Mouse (Mus musculus) liver, postnatal 0 days (tissue): ENCODE data around the gene Svs1. TPM values are rescaled to one million over a fixed set of nuclear protein-coding genes. Genes with fewer than 3 reads are reported as not detected.
A peak's percentile ranks its signal among the peaks of the same experiment; 100 is the strongest.

Experiments
- ATAC-seq: fragments of 200-750 bp; cut with Nextera tagmentation; 2 replicates; pipeline ENCODE4 v1.8.0; 2017; ENCODE audit warnings: mild to moderate bottlenecking, moderate library complexity
- DNase-seq: peaks from one replicate; pipeline ENCODE4 v3.0.0-alpha.2; 2016
- H3K27ac ChIP-seq: fragments of 300-500 bp; sonication (generic); 2 replicates; pipeline ENCODE4 v1.5.1; 2014; ENCODE audit warnings: antibody characterized with exemption, moderate library complexity, mild to moderate bottlenecking, low read depth
- H3K27me3 ChIP-seq: fragments of 300-500 bp; sonication (generic); 2 replicates; pipeline ENCODE4 v1.6.1; 2014; ENCODE audit warnings: low read length, control low read depth, mixed read lengths; ENCODE audit not compliant: insufficient read depth
- H3K36me3 ChIP-seq: fragments of 300-500 bp; sonication (generic); replicated peaks from 2 replicates; pipeline ENCODE4 v1.6.1; 2014; ENCODE audit warnings: mild to moderate bottlenecking, control low read depth, low read length, moderate library complexity, mixed read lengths; ENCODE audit not compliant: insufficient read depth
- H3K4me1 ChIP-seq: fragments of 300-500 bp; sonication (generic); 2 replicates; pipeline ENCODE4 v1.6.1; 2014; ENCODE audit warnings: antibody characterized with exemption, mild to moderate bottlenecking, control low read depth; ENCODE audit not compliant: insufficient read depth
- H3K4me2 ChIP-seq: fragments of 300-500 bp; sonication (generic); 2 replicates; pipeline ENCODE4 v1.6.1; 2014; ENCODE audit warnings: low read depth, mild to moderate bottlenecking, low read length, moderate library complexity, mixed read lengths
- H3K4me3 ChIP-seq: fragments of 300-500 bp; sonication (generic); 2 replicates; pipeline ENCODE4 v1.5.1; 2014; ENCODE audit warnings: low read depth, low read length
- H3K9ac ChIP-seq: fragments of 300-500 bp; sonication (generic); replicated peaks from 2 replicates; pipeline ENCODE4 v1.6.1; 2014; ENCODE audit warnings: mild to moderate bottlenecking, moderate library complexity
- H3K9me3 ChIP-seq: fragments of 300-500 bp; sonication (generic); 2 replicates; pipeline ENCODE4 v1.6.1; 2016; ENCODE audit warnings: mild to moderate bottlenecking, control low read depth, low read length, mixed read lengths
- CTCF ChIP-seq: sonication (generic); IDR thresholded peaks from 2 replicates; pipeline ENCODE4 v1.5.1; 2016; ENCODE audit warnings: antibody characterized with exemption, low read depth
- EP300 ChIP-seq: IDR thresholded peaks from 2 replicates; pipeline ENCODE4 v1.6.1; 2016; ENCODE audit warnings: antibody characterized with exemption, low read depth, mild to moderate bottlenecking
- WGBS: fragments of 180-500 bp; shearing (Covaris S2); extraction: QIAGEN DNeasy Blood & Tissue Kit; methylation state at CpG from one replicate; pipeline ENCODE4 v1.1.7; 2014; ENCODE audit not compliant: insufficient replicate concordance; 5-methylcytosine and 5-hydroxymethylcytosine counted together
- polyA plus RNA-seq: library from polyadenylated mRNA; unstranded; fragments of >200 nt; fragmentation: Nextera tagmentation; extraction: Ambion mirVana; gene quantifications from 2 replicates; pipeline ENCODE4 v1.2.1, GENCODE M21; 2015

Gene Svs1
- polyA plus RNA-seq, 1 experiment from 2014 or later: not detected

GRCm38 (mm10) chr6:49037268-49037662 lies 50.6 kb downstream of the Svs1 start:
- 62% methylated on average over 12 of the region's 12 CpGs for WGBS
- 0 out of 2 replicates have a peak overlapping the region, but pooled peaks have one; percentile 58 for H3K4me2 ChIP-seq
- no peak overlapping the region for H3K9ac ChIP-seq
- H3K4me3 ChIP-seq: no peak overlapping the region
- 0 out of 2 replicates have a peak, but pooled peaks cover 8% of the 10 kb centered on the region for H3K27me3 ChIP-seq
- DNase-seq (no peak), ATAC-seq (no peak)
- H3K4me1 ChIP-seq: peaks cover 6% of the 10 kb centered on the region; the same call in 1 of the 2 replicates
- no peak overlapping the region for H3K27ac ChIP-seq
- no peaks in the 10 kb centered on the region for H3K36me3 ChIP-seq
- no peaks in the 10 kb centered on the region for H3K9me3 ChIP-seq
- TF ChIP-seq CTCF: no peak
- no peak for TF ChIP-seq EP300

- ATAC-seq (peak; percentile 55; the same call in 1 of the 2 replicates), DNase-seq (peak; percentile 75)
- H3K4me2 ChIP-seq: peak overlapping the region; percentile 65
- no peak overlapping the region for H3K27ac ChIP-seq
- peaks cover 6% of the 10 kb centered on the region; the same call in 1 of the 2 replicates for H3K4me1 ChIP-seq
- TF ChIP-seq CTCF (peak; percentile 75), EP300 (no peak)
- H3K4me3 ChIP-seq: peak overlapping the region; percentile 33
- H3K9me3 ChIP-seq: no peaks in the 10 kb centered on the region
- peak overlapping the region; percentile 46; the same call in 1 of the 2 replicates for H3K9ac ChIP-seq
- 11% methylated on average over 18 of the region's 18 CpGs for whole genome bisulfite sequencing
- 0 out of 2 replicates have a peak, but pooled peaks cover 8% of the 10 kb centered on the region for H3K27me3 ChIP-seq
- no peaks in the 10 kb centered on the region for H3K36me3 ChIP-seq
Measured at GRCm38 (mm10) chr6:49039470-49040180, 53.0 kb downstream of the Svs1 start.

Other genes with a start within 250 kb of the Svs1 start
- 9.2 and 10.0 TPM in 2 replicates for gene Gimap1, start 247.8 kb upstream of the Svs1 start, polyA plus RNA-seq
- 4.7 and 5.9 TPM in 2 replicates for gene Gimap5, start 240.7 kb upstream of the Svs1 start, polyA plus RNA-seq
- gene Gimap3, start 216.0 kb upstream of the Svs1 start, polyA plus RNA-seq: 0.75 and 0.82 TPM in 2 replicates
- gene Tmem176a, start 145.9 kb upstream of the Svs1 start, polyA plus RNA-seq: 174 and 198 TPM in 2 replicates
- 255 and 270 TPM in 2 replicates for gene Tmem176b, start 145.4 kb upstream of the Svs1 start, polyA plus RNA-seq
- gene Aoc1, start 114.0 kb upstream of the Svs1 start, polyA plus RNA-seq: 0.11 TPM in 2 replicates
- gene 1600015I10Rik, start 57.0 kb upstream of the Svs1 start, polyA plus RNA-seq: not detected in 2 replicates
- not detected in 2 replicates for gene Doxl2, start 11.9 kb upstream of the Svs1 start, polyA plus RNA-seq
- 0.52 and 0.53 TPM in 2 replicates for gene Gpnmb, start 49.7 kb downstream of the Svs1 start, polyA plus RNA-seq
- gene Malsu1, start 86.9 kb downstream of the Svs1 start, polyA plus RNA-seq: 54.5 and 55.5 TPM in 2 replicates
- gene Igf2bp3, start 228.1 kb downstream of the Svs1 start, polyA plus RNA-seq: 29.7 and 31.3 TPM in 2 replicates